Mouse (Mus musculus) natural killer cell, adult 2 months (primary cell): ENCODE data around the gene Ifrd1.
"Not testable (repeated sequence)": the region's sequence is repeated elsewhere in the genome, so short reads cannot be mapped to it uniquely, and the experiment has no call there.

Source experiments
- DNase-seq, 2 experiments: peaks; one replicate each; pipeline ENCODE4 v3.0.0; 2022; ENCODE audit warnings: low spot score in 2 of 2

The Ifrd1 gene

DNA sequence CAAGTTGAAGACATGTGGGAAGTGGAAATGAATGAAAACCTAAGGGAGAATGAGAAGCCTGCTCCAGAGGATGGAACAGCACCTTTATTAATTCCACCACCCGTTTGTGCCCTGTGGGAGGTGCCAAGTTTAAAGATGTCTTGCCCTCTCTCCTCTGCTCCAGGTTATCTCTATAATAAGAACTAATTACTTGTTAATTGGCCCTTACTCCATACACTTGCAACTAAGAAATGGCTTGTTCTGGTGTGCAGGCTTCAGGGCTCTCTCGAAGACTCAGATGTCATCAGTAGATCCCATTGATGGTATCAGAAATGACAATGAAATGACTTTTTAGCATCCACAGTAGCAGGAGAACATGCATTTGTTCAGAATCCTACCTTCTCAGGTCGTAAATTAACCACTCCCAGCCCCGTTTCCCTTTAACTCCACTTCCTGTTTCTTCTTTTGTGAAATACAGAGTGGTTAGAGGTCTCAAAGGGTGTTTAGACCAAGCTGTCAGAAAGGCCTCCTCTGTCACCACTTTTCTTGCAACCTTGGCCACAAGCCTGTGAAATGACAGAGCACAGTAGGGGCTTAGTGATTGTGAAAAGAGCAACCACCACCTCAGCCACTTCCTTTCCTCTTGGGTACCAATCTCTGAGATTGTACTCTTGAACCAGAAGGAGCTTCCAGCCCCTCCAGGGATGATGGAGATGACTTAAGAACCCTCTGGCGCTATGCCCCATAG is at the start of gene Ifrd1:
TSS of gene Ifrd1 (minus strand) at position 51 of the 727 bp plus-strand sequence.
- DNase-seq = peak; percentile 69 to 83

DNA sequence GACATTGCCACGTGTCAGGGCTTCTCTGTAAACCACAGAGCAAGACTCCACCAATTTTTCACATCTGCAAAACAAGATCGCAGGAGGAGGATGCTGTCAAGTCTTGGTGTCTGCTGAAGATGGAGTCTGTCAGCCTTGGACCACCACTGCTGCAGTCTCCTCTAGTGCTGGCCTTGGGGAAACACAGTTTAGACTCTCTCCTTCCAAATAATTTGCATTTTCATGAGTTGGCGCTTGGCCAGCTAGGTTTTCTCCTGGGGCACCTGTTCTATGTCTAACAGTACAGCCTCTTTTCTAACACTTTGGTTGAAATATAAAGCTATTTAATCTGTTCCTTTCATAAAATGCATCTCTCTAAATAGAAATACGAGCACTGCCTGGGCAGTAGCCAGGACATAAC is 38.2 kb upstream of the Ifrd1 start:
- no peak for DNase-seq

DNA sequence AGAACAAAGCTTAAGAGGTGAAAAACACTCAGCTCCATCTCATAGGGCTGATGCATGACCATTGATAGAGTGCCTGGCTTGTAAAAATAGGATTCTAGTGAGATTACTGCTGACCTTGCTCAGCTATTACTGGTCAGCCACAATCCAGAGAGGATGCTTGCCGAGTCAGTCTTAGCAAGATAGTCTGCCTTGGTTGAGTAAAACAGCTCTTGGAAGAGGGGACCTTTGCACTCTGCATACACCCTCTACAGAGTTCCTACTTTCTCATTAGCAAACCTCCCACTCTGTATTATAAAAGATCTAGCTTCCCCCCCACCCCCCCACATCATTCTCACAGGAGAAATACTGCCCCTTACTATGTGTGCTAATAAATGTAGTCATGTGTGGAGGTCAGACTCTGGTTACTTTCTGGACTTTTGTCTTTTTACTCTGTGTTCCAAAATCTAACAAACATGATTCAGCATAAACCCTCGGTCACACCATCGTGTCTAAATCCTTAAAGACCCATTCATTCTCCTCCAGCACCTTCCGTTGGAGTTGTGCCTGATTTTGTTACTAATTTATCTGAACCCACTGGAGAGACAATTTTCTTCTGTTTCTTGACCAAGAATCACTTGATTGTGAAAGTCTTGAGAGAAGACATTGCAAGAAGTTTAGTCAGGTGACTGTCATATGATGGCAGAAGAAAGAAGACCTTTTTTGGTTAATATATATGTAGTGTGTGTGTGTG is 32.5 kb upstream of the Ifrd1 start:
- no peak for DNase-seq

DNA sequence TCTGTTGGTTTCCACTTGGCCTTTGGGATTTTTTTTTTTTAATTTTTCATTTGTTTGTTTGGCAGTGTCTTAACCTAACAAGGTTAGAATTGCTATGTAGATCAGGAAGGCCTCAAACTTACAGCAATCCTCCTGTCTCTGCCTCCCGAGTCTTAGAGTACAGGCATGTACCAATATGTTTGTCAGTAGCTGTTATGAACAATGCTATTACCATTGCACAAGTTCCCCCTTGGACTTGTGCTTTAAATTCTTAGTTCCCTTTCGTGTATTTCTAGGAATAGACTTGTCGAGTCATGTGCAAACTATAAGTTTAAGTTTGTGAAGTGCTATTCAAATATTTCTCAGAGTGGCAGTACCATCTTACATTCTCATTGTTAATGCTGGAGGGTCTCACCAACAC is 29.3 kb upstream of the Ifrd1 start:
- DNase-seq = no peak

DNA sequence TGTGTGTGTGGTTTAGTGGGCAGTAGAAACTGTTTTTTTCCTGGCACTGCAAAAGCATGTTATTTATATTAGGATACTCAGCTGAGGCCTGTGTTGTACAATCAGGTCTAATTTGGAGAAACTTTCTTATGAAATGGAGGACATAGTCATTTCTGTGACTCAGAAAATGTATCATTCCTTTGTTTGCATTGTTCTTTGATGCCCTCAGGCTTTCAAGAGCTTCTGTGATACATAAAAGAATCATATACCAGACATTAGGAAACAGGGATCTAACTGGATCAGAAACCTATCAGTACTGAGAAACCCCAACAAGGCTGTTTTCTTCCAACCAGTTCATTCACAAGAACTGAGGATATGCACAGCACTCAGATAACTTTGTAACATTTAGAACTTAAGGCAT is 26.6 kb upstream of the Ifrd1 start:
- DNase-seq = no peak

DNA sequence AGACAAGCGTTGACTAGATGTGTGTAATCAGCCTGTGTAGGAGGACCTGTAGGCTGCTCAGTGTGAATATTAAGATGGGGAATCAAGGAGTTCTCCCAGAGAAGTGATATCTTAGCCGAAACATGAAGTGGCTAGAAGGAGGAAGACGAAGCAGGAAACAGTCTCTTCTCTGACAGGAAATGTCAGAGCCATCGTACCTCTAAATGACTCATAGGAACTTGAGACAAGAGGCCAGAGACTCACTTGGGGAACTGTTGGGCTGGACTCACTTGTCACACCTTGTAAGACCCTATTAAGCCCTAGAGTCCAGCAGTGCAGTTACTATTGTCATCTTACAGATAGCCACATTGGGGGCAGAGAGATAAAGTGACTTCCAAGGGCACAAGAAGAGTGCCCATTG is 25.0 kb upstream of the Ifrd1 start:
- peak in 1 of 2 experiments; percentile 1 for DNase-seq

DNA sequence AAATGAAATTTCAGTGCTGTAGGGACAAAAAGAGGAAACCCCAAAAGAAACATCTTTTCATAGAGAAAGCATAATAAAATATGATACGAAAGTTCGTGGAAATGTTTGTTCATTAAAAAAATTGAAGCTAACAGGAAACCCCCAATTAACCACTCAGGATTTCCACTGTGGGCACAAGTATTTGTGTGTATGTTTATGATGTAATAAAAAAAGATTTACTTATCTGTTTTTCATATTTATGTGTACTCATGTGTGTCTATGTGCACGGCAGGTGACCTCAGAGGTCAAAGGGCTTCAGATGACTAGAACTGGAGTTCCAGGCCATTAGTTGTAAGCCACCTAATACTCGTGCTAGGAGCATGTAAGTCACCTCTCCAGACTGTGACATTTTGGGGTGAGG is 24.4 kb upstream of the Ifrd1 start:
- no peak for DNase-seq

DNA sequence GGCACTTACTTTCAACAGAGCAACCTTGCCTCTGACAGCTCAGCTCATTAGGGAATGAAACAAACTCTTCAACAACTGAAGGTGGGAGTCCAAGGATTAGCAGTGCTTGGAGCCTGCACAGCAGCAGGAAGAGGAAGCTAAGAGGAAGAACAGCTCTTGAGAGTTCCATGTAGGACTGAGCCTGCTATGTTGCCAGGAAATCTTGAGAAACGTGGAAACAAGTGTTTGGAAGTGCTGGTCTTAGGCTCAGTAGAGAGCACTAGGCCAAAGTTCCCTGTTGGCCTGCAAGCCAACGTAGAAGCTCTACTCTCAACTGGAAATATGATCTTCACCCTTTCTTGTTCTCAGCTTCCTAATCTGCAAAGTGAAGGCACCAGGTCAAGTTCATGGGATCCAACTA is 20.0 kb upstream of the Ifrd1 start:
- DNase-seq = no peak

DNA sequence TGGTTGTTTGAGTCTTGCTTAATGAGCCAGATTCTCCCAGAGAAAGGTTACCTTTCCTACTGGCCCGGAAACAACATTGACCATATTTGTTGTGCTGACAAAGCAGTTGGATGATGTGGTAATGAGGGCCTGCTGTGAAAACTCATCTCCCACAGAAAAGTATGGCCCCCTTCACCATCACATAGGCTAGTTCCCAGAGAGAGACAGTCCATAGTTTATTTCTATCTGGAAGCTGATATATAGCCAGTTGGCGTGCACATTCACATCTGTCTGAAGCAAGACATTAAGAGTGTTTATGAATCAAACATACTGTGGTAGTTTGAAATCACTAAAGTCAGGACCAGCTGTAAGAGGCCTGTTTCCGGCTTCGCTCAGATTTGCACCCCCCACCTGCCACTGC is 15.4 kb upstream of the Ifrd1 start:
- DNase-seq = no peak

DNA sequence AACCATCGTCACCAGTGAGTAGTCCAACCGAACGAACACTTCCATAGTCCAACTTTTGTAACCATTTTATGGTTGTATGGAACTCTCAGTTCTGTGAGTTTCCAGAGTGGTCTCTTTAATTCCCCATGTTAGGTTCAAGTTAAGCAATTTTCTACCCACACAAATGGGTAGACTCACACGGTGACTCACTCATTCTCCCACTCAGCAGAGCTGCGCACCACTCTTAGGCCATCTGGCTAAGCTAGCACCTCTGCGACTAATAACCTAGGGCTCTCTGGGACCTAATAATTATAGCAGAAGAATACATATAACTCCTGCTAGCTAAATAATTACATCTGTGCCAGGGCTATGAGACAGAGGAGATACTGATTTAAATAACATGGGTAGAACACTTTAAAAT is 14.7 kb upstream of the Ifrd1 start:
- no peak for DNase-seq

DNA sequence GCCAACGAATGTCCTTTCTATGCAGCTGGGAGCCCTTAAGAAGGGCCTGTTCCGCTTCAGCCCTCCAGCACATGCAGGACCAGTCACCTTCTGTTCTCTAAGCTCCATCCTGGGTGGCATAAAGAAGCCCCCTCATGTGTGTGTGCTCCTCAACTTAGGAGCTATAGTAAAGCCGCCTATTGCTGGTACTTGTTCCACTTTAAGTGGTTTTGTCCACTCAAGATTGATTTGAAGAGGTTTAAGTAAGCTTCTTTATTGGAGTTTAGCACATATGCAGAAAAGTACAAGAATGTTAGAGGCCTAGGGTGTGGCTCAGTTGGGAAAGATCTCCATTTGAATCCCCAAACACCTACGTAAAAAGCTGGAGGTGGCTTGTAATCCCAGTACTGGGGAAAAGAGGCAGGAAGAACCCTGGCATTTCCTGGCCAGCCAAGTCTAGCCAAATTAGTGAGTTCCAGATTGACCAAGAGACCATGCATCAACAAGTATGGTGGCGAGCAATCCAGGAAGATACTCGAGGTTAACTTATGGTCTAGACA is 10.2 kb upstream of the Ifrd1 start:
- DNase-seq = no peak

DNA sequence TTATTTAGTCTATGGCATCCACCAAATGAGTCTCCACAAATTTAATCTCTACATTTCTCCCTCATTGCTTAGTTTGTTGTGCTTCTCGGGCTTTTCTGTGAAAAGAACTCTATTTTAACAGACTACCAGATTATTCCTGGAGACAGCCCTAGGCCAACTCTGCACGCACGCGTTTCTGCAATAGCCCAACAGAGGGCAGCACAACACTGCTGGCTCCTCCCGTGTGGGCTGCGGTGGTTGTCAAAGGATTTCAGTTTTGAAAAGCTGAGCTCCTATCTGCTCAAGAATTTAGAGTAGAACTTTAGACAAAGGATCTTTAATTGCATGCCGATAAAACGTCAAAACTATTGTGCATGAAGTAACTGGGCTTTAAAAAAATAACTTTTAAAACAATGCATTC is 8.9 kb upstream of the Ifrd1 start:
- peak; percentile 64 to 72 for DNase-seq

DNA sequence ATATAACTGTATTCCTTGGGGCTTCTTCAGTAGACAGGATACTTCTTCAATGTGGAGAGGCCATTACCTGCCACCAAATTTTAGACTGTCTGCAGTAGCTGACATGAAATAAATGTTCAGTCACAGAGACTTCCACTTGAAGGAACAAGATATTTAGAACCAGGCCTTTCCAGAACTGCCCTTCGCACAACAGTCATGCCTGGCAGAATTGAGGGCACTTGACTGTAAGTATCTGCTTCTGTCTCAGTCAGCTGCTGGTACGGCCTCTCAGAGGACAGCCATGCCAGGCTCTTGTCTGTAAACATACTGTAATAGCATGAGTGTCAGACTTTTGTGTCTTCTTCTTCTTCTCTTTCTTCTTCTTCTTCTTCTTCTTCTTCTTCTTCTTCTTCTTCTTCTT is 8.2 kb upstream of the Ifrd1 start:
- no peak for DNase-seq

DNA sequence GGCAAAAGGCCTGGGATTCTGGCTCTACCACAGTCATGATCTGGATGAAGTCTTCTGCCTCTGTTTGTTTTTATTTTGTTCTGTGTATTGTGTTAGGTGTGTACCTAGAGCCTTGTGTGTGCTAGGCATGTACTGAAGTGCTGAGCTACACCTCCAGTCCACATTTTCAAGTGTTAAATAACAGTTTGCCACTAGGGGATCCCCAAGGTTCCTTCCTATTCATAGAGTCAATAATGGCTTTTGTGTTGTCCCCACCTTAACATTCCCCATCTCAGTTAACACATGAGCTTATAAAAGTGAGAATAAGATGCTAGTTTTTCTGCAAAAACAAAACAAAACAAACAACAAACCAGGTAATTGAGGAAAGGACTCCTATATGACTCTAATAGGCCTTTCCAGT is 7.7 kb upstream of the Ifrd1 start:
- DNase-seq = no peak

DNA sequence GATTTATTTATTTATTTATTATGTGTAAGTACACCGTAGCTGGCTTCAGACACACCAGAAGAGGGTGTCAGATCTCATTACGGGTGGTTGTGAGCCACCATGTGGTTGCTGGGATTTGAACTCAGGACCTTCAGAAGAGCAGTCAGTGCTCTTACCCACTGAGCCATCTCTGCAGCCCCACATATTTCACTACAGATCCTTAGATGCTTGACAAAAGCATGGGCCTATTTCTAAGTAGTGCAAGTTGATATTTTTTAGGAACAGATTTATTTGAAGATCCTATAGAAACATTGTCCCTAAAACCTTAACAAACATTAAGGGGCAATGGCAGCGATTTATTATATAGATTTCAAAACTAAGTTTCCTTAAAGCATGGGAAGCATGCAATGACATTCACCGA is 7.0 kb upstream of the Ifrd1 start:
- not testable (repeated sequence) for DNase-seq

DNA sequence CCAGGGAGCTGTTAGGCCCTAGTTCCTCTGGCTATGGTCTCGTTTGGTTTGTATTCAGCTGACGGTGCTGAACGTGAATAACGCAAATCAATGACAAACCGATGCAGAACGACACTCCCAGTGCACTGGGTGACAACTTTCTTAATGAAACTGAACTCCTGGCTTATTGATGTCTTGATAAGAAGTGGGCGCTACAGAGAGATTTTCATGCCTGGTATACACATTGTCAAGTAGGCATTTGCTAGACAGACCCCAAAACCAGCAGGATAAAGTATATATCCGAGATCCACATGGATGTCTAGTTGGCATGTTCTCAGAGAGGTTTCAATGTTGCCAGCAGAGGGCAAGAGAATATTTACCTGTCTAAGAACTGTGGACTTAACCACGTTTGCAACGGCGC is 6.4 kb upstream of the Ifrd1 start:
- no peak for DNase-seq

DNA sequence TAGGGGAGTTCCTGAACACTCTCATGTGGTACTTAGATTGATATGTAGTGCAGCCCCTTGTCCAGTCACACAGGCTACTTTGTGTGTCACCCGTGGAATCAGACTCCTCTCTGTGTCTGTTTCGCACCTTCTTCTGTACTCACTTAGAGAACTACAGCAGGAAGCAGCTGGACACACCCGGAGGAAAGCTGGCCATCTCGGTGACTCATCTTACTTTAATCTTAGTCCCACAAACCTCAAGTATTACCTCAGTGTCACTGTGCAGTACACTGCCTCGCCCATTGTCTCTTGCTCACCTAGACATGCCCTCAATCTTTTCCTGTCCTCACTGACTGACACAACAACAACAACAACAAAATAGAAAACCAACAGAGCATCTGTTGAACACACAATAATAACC is 4.9 kb upstream of the Ifrd1 start:
- DNase-seq = peak; percentile 62 to 79

DNA sequence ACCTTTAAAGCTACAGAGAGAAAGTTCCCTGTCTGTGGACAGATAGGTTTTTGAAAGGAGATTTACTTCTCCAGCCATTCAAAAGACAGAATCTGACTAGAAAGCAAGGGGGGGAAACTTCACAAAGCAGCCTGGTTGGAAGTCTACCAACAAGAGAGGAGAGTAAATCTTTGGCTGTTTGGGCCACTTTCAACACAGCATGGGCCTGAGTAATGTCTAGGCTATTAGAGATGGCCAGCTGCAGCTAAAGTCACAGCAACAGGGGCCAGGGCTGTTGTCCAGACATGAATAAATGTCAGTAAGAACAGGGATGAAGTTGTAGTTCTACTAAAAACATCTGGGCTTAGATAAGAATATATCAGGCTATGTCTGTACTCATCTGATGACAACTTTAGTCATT is 2.0 kb upstream of the Ifrd1 start:
- no peak for DNase-seq

DNA sequence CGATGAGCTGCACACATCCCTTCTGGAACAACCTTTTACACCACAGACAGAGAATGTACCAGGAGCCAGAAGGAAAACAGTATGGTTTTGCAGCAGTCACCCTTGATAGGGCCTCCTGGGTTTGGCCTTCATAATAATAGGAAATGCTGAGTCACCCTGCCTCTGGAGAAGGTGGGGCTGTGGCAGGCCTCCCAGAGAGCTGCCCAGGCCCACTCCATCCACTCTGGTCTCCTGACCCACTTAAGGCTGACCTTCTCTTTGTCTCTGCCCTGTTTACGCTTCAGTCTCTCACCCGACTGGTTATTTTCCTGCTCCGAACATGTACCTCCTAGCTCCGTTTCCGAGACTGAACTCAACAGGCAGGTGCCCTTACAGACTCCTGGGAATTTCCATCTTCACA is 328 bp downstream of the Ifrd1 start:
- no peak for DNase-seq

DNA sequence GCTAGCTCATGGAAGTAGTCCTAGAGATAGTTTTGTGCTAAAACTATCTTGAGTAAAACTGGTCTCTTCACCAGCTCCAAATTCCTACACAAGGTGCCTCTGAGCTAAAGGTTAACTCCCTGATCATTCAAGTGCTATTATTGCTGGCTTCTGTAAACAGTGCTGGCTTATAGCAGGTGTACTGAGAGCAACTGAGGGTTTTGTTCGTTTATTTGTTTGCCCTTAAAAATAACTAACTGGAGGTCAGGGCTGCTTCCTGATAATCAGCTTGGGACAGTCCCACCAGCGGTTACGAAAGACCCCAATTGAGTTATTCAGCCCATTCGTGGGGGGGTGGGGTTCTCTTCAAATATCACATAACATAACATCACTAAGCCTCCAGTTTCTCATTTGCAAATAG is 920 bp downstream of the Ifrd1 start:
- DNase-seq = no peak

DNA sequence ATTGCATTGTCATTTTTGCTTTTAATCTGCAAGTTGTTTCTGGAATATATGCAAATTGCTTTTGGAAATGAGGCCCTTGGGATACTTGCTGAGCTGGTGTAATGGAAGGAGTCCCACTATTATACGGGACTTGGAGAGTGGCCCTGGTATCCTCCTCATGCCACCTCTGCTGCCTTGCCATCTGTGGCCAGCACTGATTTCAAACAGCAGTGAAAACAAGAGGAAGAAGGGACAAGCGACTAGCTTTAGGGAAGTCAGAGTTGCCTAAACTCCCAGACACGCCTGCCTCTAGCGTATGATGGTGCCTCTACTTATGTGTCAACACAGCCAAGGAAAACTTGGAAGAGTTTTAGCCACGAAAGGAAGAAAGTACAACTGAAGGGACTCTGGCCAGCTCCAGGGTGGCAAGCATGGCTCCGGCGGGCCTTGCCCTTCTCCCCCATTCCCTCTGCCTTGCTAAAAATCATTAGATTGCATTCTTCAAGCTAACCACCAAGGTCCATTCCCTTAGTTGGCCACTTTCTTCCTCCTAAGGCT is 2.8 kb downstream of the Ifrd1 start:
- no peak for DNase-seq

DNA sequence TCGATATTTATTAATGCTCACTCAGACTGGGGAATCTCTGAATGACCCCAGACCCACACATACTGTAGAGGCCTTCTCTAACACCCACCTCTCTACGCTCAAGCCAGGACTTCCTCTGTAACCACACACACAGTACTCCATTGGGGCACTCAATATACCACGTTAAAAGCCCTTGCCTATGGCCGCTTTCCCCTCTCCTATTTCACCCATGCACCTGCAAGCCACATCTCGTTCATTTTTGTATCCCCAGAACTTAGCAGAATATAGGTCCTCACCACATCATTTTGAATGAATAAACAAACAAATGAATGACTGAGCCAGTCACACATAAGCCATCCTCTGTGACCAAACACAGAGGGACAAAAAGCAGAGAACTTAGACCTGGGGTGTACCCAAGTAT is 3.4 kb downstream of the Ifrd1 start:
- no peak for DNase-seq

DNA sequence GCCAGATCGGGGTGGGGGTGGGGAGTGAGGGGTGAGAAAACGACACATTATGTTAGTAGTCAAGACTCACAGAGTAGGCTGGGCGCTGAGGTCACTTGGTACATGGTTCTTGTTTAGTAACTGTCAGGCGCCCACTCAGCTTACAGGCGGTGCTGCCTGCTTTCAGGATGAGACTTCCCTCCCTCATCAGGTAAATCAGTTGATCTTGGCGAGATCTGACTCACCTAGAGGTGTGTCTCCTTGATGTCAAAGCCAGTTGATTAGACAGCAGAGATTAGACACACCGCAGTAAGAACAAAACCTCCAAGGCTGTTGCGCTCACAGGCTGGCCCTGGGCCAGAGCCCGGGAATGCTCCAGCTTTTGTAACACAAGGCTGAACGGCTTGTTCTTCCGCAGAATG is 4.5 kb downstream of the Ifrd1 start:
- no peak for DNase-seq
